Comparison of ENCODE assay signal across 8 mouse cellular contexts in the genomic region with DNA sequence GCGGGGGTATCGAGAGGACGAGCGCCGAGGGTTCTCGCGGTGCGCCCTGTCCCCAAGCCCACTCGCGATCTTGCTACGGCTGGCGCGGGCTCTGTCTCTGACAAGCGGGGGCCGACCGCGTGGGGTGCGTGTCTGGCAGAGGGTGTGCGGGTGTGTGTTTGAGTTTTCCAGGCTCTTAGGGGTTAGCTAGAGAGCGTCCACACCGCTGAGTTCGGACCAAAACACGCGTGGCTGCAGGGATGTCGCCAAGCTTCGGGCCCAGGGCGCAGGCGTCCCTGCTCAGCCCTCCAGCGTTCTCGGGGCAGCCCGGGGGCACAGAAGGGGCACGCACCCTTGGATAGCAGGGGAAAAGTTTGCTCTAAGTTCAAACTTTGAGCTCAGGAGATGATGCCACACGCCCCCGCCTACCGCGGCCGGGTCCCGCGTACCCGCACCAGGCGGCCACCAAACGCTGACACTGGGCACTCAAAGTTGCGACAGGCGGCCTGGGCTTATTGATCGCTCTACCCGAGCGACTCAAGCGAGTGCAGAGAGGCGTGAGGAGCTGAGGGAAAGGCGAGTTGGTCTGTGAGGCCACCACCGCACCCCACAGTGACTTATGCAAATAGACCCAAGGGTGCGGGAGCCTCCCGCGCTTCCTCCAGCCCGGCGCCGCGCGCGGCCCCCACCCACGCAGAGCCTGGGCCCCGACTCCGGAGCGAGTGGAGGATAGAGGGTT. TPM values are rescaled to one million over a fixed set of nuclear protein-coding genes. Genes with fewer than 3 reads are reported as not detected.
DNase-seq lines count a peak whose midpoint lies in the region; ATAC-seq and TF ChIP-seq lines count a peak whose summit lies in the region.

No protein-coding gene starts in this region.

- H3K27ac ChIP-seq in hindbrain, postnatal 0 days: peak overlapping the region; percentile 99

- no peaks in the 10 kb centered on the region for H3K9me3 ChIP-seq in hindbrain, postnatal 0 days (ENCODE audit: low read length)

- no peaks in the 10 kb centered on the region for H3K27me3 ChIP-seq in hindbrain, postnatal 0 days (ENCODE audit: insufficient read depth, low read length)

- H3K9ac ChIP-seq in hindbrain, postnatal 0 days (replicated peaks; ENCODE audit: low read length): peak overlapping the region; percentile 85

- DNase-seq in adipocyte (ENCODE audit: low spot score): peak; percentile 70
- peak; percentile 63 for DNase-seq in gastrocnemius, postnatal 10 days
- peak; percentile 46 for DNase-seq in hindbrain, postnatal 0 days (ENCODE audit: low spot score)
- DNase-seq in left cerebral cortex, postnatal 4 days: peak; percentile 31
- peak; percentile 55 to 57 for DNase-seq in right cerebral cortex, postnatal 10 days (ENCODE audit: low spot score in 2 of 2)
- peak; percentile 35 to 62 for DNase-seq in urinary bladder, postnatal 4 days (ENCODE audit: low spot score in 2 of 2)

- H3K4me2 ChIP-seq in hindbrain, postnatal 0 days (ENCODE audit: low read depth, low read length): peak overlapping the region; percentile 95

- H3K4me3 ChIP-seq in hindbrain, postnatal 0 days (ENCODE audit: low read length): peak overlapping the region; percentile 84

- under 1% methylated on average over 64 of the region's 64 CpGs for WGBS in hindbrain, postnatal 0 days

- no peaks in the 10 kb centered on the region for H3K4me1 ChIP-seq in hindbrain, postnatal 0 days (ENCODE audit: insufficient read depth, low read length)

- TF ChIP-seq CTCF in hindbrain, postnatal 0 days (IDR thresholded peaks at IDR 0.05; ENCODE audit: low read depth): no peak

- no peaks in the 10 kb centered on the region for H3K36me3 ChIP-seq in hindbrain, postnatal 0 days (ENCODE audit: insufficient read depth, low read length)

- intact Hi-C loops in left cerebral cortex, postnatal 4 days (cut with DNase I): loop anchor here (5.0 to 10.0 kb wide), 4 partner anchors 247 to 1137 kb away; no protein-coding TSS in a partner anchor

- ATAC-seq in common myeloid progenitor, adult 5-6 weeks (replicated peaks; ENCODE audit: low read depth, poor library complexity, severe bottlenecking): 0 out of 2 replicates have a peak, but pooled peaks have one; percentile 7
- ATAC-seq in hindbrain, postnatal 0 days: peak; percentile 52
- ATAC-seq in megakaryocyte-erythroid progenitor cell, adult 5-6 weeks (replicated peaks; ENCODE audit: low FRiP score, low TSS enrichment, poor library complexity, severe bottlenecking): peak; percentile 28

RNA-seq across cellular contexts. Expression of a gene that starts 0.7 kb away (rescaled TPM):
- total RNA-seq in common myeloid progenitor, adult 5-6 weeks (2017): 57.8 and 77.4 TPM in 2 replicates
- 10 to 100 TPM; 21.9 to 35.8 TPM for total RNA-seq in gastrocnemius, postnatal 10 days (2021)
- total RNA-seq in hindbrain, postnatal 0 days (2014; rRNA removed): 53.6 and 55.2 TPM in 2 replicates
- polyA plus RNA-seq in hindbrain, postnatal 0 days (2015; fragmentation: Nextera tagmentation; extraction: Ambion mirVana): 50.9 and 54.8 TPM in 2 replicates
- 100 to 1,000 TPM; 210 to 247 TPM for total RNA-seq in left cerebral cortex, postnatal 4 days (2021)
- 46.2 and 55.0 TPM in 2 replicates for total RNA-seq in megakaryocyte-erythroid progenitor cell, adult 5-6 weeks (2014; fragmentation: Nextera tagmentation)
- total RNA-seq in megakaryocyte-erythroid progenitor cell, adult 5-6 weeks (2017): 35.0 and 40.4 TPM in 2 replicates

Comparison
In these comparisons a context has a peak if more than half of its experiments do, and no peak if none do; other contexts are left out.
1. Peak in every context shown above with its lines: DNase-seq, ATAC-seq, H3K4me3 ChIP-seq and H3K27ac ChIP-seq.